In the genomic region with DNA sequence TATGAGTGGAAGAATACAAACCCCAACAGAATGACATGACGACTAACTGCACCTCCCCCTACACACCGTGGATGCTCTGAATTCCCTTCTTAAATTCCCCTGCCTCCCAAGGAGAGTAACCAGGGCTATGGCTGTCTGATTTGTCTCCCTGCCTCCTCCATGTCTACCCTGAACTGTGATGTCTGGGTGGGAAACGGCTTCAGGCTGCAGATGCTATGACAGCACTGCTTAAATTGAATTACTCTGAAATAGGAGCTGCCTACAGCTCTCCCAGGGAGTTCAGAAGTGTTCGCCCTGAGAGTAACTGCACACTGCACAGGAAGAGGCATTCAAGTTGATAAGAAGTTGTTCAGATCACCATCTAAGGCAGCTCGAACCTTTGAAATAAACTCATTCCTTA, we compare ENCODE assay signal across 24 mouse cellular contexts. TPM values are rescaled to one million over a fixed set of nuclear protein-coding genes. Genes with fewer than 3 reads are reported as not detected.
A peak's percentile ranks its signal among the peaks of the same experiment; 100 is the strongest.
DNase-seq lines count a peak whose midpoint lies in the region; ATAC-seq lines count a peak whose summit lies in the region.
"Had no signal": no experiment of that assay in that cellular context is flagged by ENCODE, and none has a peak within 500 bp of the region (broad histone marks: within the 10 kb centered on the region; RNA-seq: fewer than 3 reads in every experiment).

No protein-coding gene starts in this region.

- H3K9ac ChIP-seq in kidney, embryonic 16.5 days (replicated peaks; ENCODE audit: low read length), result no peak overlapping the region
- no peak overlapping the region for H3K9ac ChIP-seq in embryonic facial prominence, embryonic 11.5 days (replicated peaks; ENCODE audit: low read length)
- H3K9ac ChIP-seq: embryonic facial prominence, embryonic 13.5 days; forebrain, embryonic 13.5 days; forebrain, postnatal 0 days; heart, embryonic 12.5 days; hindbrain, embryonic 14.5 days had no signal

- H3K4me2 ChIP-seq in kidney, embryonic 16.5 days (replicated peaks; ENCODE audit: low read depth, low read length), result no peak overlapping the region
- H3K4me2 ChIP-seq in embryonic facial prominence, embryonic 11.5 days (ENCODE audit: low read depth, low read length), result no peak overlapping the region
- H3K4me2 ChIP-seq: embryonic facial prominence, embryonic 13.5 days; forebrain, embryonic 13.5 days; heart, embryonic 12.5 days; hindbrain, embryonic 14.5 days had no signal

- no peak overlapping the region for H3K27ac ChIP-seq in kidney, embryonic 16.5 days (ENCODE audit: low read length)
- H3K27ac ChIP-seq in embryonic facial prominence, embryonic 11.5 days (replicated peaks; ENCODE audit: low read depth, low read length), result no peak overlapping the region
- H3K27ac ChIP-seq in limb, embryonic 10.5 days, result no peak overlapping the region
- H3K27ac ChIP-seq: embryonic facial prominence, embryonic 13.5 days; forebrain, embryonic 13.5 days; heart, adult 2 months; hindbrain, embryonic 10.5 days; hindbrain, embryonic 14.5 days had no signal

- no peaks in the 10 kb centered on the region for H3K36me3 ChIP-seq in kidney, embryonic 16.5 days (ENCODE audit: insufficient read depth, low read length)
- no peaks in the 10 kb centered on the region for H3K36me3 ChIP-seq in embryonic facial prominence, embryonic 11.5 days (replicated peaks; ENCODE audit: control insufficient read depth, insufficient read depth, low read depth, low read length)
- no peaks in the 10 kb centered on the region for H3K36me3 ChIP-seq in limb, embryonic 10.5 days
- H3K36me3 ChIP-seq: embryonic facial prominence, embryonic 13.5 days; heart, embryonic 12.5 days; hindbrain, embryonic 10.5 days had no signal

- 14% methylated on average over 5 of the region's 5 CpGs for WGBS in kidney, embryonic 16.5 days
- WGBS in embryonic facial prominence, embryonic 11.5 days, result 25% methylated on average over 5 of the region's 5 CpGs
- 41% methylated on average over 5 of the region's 5 CpGs for WGBS in limb, embryonic 10.5 days

- no peaks in the 10 kb centered on the region for H3K27me3 ChIP-seq in kidney, embryonic 16.5 days (ENCODE audit: insufficient read depth, low read length)
- H3K27me3 ChIP-seq in embryonic facial prominence, embryonic 11.5 days (ENCODE audit: control insufficient read depth, insufficient read depth, low read length), result no peaks in the 10 kb centered on the region
- H3K27me3 ChIP-seq in limb, embryonic 10.5 days (ENCODE audit: low read depth, poor library complexity, severe bottlenecking), result no peaks in the 10 kb centered on the region
- H3K27me3 ChIP-seq: embryonic facial prominence, embryonic 13.5 days; forebrain, embryonic 13.5 days; heart, embryonic 12.5 days had no signal

- peak; percentile 65 for ATAC-seq in kidney, embryonic 16.5 days (ENCODE audit: low FRiP score, low TSS enrichment)
- ATAC-seq in embryonic facial prominence, embryonic 11.5 days (replicated peaks; ENCODE audit: insufficient number of reproducible peaks, low FRiP score, low TSS enrichment, low read depth), result peak; percentile 78
- ATAC-seq: activated CD4-positive, CD25-positive, alpha-beta regulatory T cell, adult 4 months; forebrain, embryonic 13.5 days; forebrain, postnatal 0 days; Patski had no signal

- H3K9me3 ChIP-seq in kidney, embryonic 16.5 days (ENCODE audit: low read length), result no peaks in the 10 kb centered on the region
- no peaks in the 10 kb centered on the region for H3K9me3 ChIP-seq in embryonic facial prominence, embryonic 11.5 days (replicated peaks; ENCODE audit: control insufficient read depth, low read length)
- no peaks in the 10 kb centered on the region for H3K9me3 ChIP-seq in limb, embryonic 10.5 days (replicated peaks)
- H3K9me3 ChIP-seq: embryonic facial prominence, embryonic 13.5 days; forebrain, embryonic 13.5 days; heart, embryonic 12.5 days; hindbrain, embryonic 10.5 days had no signal

- peaks cover 3% of the 10 kb centered on the region; the same call in 1 of the 2 replicates for H3K4me1 ChIP-seq in kidney, embryonic 16.5 days (ENCODE audit: insufficient read depth, low read length)
- H3K4me1 ChIP-seq in embryonic facial prominence, embryonic 11.5 days (ENCODE audit: control insufficient read depth, insufficient read depth, low read length), result no peaks in the 10 kb centered on the region
- H3K4me1 ChIP-seq in limb, embryonic 10.5 days, result peaks cover 8% of the 10 kb centered on the region
- H3K4me1 ChIP-seq: forebrain, embryonic 13.5 days had no signal

- H3K4me3 ChIP-seq in kidney, embryonic 16.5 days (ENCODE audit: low read length), result no peak overlapping the region
- no peak overlapping the region for H3K4me3 ChIP-seq in embryonic facial prominence, embryonic 11.5 days (ENCODE audit: low read depth, low read length)
- H3K4me3 ChIP-seq in limb, embryonic 10.5 days, result no peak overlapping the region
- H3K4me3 ChIP-seq: embryonic facial prominence, embryonic 13.5 days; forebrain, embryonic 13.5 days; heart, adult 2 months; heart, embryonic 12.5 days; hindbrain, embryonic 10.5 days had no signal

- DNase-seq in kidney, adult 8-10 months, result no peak
- peak; percentile 36 for DNase-seq in embryo, embryonic 10 days (ENCODE audit: low spot score)
- peak; percentile 43 for DNase-seq in embryo, embryonic 11 days
- peak; percentile 71 for DNase-seq in embryonic facial prominence, embryonic 11.5 days (ENCODE audit: low spot score)
- no peak for DNase-seq in lung, postnatal 25 days (ENCODE audit: low spot score)
- no peak for DNase-seq in limb, embryonic 10.5 days (ENCODE audit: low spot score)
- DNase-seq in urinary bladder, postnatal 4 days (ENCODE audit: low spot score in 2 of 2), result no peak
- DNase-seq: adrenal gland, postnatal 14 days; cerebellum, adult 18-20 months; cerebellum, adult 9-11 months; cerebellum, postnatal 36 days; forebrain, postnatal 0 days; gastrocnemius, postnatal 14 days; heart, adult 2 months had no signal

RNA-seq across cellular contexts. Expression of a gene that starts 12.8 kb away (rescaled TPM):
- polyA plus RNA-seq in kidney, embryonic 16.5 days (2015; fragmentation: Nextera tagmentation; extraction: Ambion mirVana), result not detected in 2 replicates
- polyA plus RNA-seq in embryonic facial prominence, embryonic 11.5 days (2014; fragmentation: Nextera tagmentation; extraction: Ambion mirVana), result not detected in 2 replicates
- not detected in 2 replicates for polyA plus RNA-seq in limb, embryonic 10.5 days (2016; fragmentation: Nextera tagmentation; extraction: Ambion mirVana)
- polyA plus RNA-seq: activated CD4-positive, CD25-positive, alpha-beta regulatory T cell, adult 4 months; embryonic facial prominence, embryonic 13.5 days; forebrain, embryonic 13.5 days; gonadal fat pad, adult 2 months; heart, adult 2 months; heart, embryonic 12.5 days; heart, embryonic 16.5 days; hindbrain, embryonic 10.5 days; Patski had no signal

RNA-seq across cellular contexts. Expression of a gene that starts 26.8 kb away (rescaled TPM):
- not detected in 2 replicates for polyA plus RNA-seq in kidney, embryonic 16.5 days (2015; fragmentation: Nextera tagmentation; extraction: Ambion mirVana)
- not detected in 2 replicates for polyA plus RNA-seq in embryonic facial prominence, embryonic 11.5 days (2014; fragmentation: Nextera tagmentation; extraction: Ambion mirVana)
- polyA plus RNA-seq in limb, embryonic 10.5 days (2016; fragmentation: Nextera tagmentation; extraction: Ambion mirVana), result not detected in 2 replicates
- polyA plus RNA-seq: activated CD4-positive, CD25-positive, alpha-beta regulatory T cell, adult 4 months; embryonic facial prominence, embryonic 13.5 days; forebrain, embryonic 13.5 days; forebrain, postnatal 0 days; gonadal fat pad, adult 2 months; heart, adult 2 months; heart, embryonic 12.5 days; heart, embryonic 16.5 days; hindbrain, embryonic 10.5 days; hindbrain, embryonic 14.5 days; Patski had no signal

RNA-seq across cellular contexts. Expression of a gene that starts 35.1 kb away (rescaled TPM):
- not detected in 2 replicates for polyA plus RNA-seq in kidney, embryonic 16.5 days (2015; fragmentation: Nextera tagmentation; extraction: Ambion mirVana)
- not detected in 2 replicates for polyA plus RNA-seq in embryonic facial prominence, embryonic 11.5 days (2014; fragmentation: Nextera tagmentation; extraction: Ambion mirVana)
- polyA plus RNA-seq in limb, embryonic 10.5 days (2016; fragmentation: Nextera tagmentation; extraction: Ambion mirVana), result 0.10 and 0.31 TPM in 2 replicates
- polyA plus RNA-seq: activated CD4-positive, CD25-positive, alpha-beta regulatory T cell, adult 4 months; embryonic facial prominence, embryonic 13.5 days; forebrain, embryonic 13.5 days; forebrain, postnatal 0 days; gonadal fat pad, adult 2 months; heart, adult 2 months; heart, embryonic 16.5 days; hindbrain, embryonic 10.5 days; hindbrain, embryonic 14.5 days; Patski had no signal

Comparison
In these comparisons a context has a peak if more than half of its experiments do, and no peak if none do; other contexts are left out.
1. DNase-seq: peak in embryo, embryonic 10 days (single experiment), embryo, embryonic 11 days (single experiment) and embryonic facial prominence, embryonic 11.5 days (single experiment); none in kidney, adult 8-10 months (0 of 2), lung, postnatal 25 days (single experiment), limb, embryonic 10.5 days (single experiment) and urinary bladder, postnatal 4 days (0 of 2).